Mouse (Mus musculus): ENCODE data around the gene Gm42372. TPM values are rescaled to one million over a fixed set of nuclear protein-coding genes. Genes with fewer than 3 reads are reported as not detected.
"Not testable (repeated sequence)": the region's sequence is repeated elsewhere in the genome, so short reads cannot be mapped to it uniquely, and the experiment has no call there.

The Gm42372 gene
- polyA plus RNA-seq, 1 experiment from 2014 or later, result 4.3 TPM

DNA sequence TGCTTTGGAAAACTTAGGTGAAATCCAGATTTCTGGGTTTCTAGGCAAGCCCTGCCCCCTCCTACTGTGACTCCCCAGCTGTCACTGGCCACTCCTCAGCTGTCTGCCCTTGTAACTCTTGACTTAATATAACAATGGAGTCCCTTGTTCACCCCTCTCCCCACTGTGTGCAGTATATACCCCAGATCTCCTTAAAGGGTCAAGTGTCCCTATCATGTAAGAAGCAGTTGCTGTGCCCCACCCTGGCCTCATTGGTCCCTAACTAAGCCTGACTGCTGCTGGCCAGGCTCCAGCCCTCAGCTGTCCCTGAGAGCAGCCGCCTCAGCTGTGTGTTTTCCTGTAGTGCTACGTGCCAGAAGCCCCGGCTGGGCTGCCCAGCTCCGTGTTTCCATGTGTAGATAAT, 34.9 kb upstream of the Gm42372 start:
- Histone ChIP-seq H3K4me1 (peaks cover 74% of the 10 kb centered on the region), H3K4me3 (peak overlapping the region; percentile 60), H3K9ac (replicated peaks) (peak overlapping the region; percentile 73), H3K36me3 (no peaks in the 10 kb centered on the region), H3K27me3 (no peaks in the 10 kb centered on the region; the same call in 1 of the 2 replicates), H3K27ac (replicated peaks) (peak overlapping the region; percentile 88), H3K9me3 (no peaks in the 10 kb centered on the region), H3K4me2 (replicated peaks) (peak overlapping the region; percentile 78)
- no peak for ATAC-seq (replicated peaks)
- WGBS, result 3% methylated on average over 4 of the region's 4 CpGs

- 51% methylated on average over 8 of the region's 8 CpGs for WGBS
Measured at GRCm38 (mm10) chr7:16948923-16949458, 33.9 kb upstream of the Gm42372 start.

DNA sequence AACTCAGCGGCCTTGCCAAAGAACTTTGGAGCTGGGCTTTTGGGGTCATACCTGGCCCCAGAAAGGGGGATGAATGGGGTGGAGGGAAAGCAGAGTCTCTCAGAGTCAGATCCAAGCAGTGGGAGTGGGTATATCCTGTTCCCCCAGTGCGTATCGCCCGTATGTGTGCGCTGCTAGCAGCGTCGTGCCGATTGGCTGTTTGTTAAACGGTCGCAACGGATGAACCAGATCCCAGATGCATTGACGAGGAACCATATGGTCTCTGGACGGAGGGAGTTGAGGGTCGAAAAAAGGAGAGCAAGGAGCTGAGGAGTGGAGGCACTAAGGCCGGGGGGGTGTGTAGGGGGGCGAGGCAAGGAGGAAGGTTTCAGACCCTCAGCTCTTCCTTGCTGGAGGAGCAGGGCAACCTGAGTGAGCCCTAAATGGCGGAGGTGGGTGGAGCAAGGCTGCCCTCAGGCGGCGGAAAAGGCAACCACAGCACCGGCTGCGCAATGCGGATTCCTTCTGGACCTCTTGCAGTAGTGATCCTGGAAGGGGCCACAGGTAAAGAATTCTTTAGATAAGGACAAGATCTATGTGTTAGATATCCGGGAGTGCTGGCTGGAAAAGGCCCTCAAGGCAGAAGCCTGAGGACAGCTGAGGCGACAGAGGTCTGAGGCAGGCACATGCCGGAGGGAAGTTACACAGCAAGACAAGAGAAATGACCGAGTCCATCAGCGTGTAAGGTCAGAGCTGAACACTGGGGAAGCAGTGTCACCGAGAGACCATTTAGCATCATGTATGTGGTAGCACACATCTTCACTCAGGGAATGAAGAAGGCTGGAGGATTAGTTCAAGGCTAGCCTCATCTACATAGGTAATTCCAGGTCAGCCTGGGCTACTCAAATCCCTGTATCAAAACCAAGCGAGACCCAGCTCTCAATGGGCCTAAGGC, 32.7 kb upstream of the Gm42372 start:
- H3K4me2 ChIP-seq (replicated peaks), result peak overlapping the region; percentile 78
- H3K27me3 ChIP-seq, result no peaks in the 10 kb centered on the region; the same call in 1 of the 2 replicates
- ATAC-seq (replicated peaks), result peak; percentile 65
- H3K9me3 ChIP-seq, result no peaks in the 10 kb centered on the region
- peak overlapping the region; percentile 60 for H3K4me3 ChIP-seq
- 12% methylated on average over 29 of the region's 29 CpGs for WGBS
- H3K4me1 ChIP-seq, result peaks cover 55% of the 10 kb centered on the region
- peak overlapping the region; percentile 49 for H3K9ac ChIP-seq (replicated peaks)
- H3K27ac ChIP-seq (replicated peaks), result peak overlapping the region; percentile 67
- H3K36me3 ChIP-seq, result no peaks in the 10 kb centered on the region

More at GRCm38 (mm10) chr7:16948923-16949458, 33.9 kb upstream of the Gm42372 start:
- Histone ChIP-seq H3K27ac (replicated peaks) (peak overlapping the region; percentile 67), H3K9me3 (no peaks in the 10 kb centered on the region), H3K9ac (replicated peaks) (0 out of 2 replicates have a peak overlapping the region, but pooled peaks have one; percentile 73), H3K4me1 (peaks cover 64% of the 10 kb centered on the region), H3K4me3 (peak overlapping the region; percentile 60), H3K36me3 (no peaks in the 10 kb centered on the region), H3K27me3 (no peaks in the 10 kb centered on the region; the same call in 1 of the 2 replicates), H3K4me2 (replicated peaks) (peak overlapping the region; percentile 78)
- no peak for ATAC-seq (replicated peaks)

DNA sequence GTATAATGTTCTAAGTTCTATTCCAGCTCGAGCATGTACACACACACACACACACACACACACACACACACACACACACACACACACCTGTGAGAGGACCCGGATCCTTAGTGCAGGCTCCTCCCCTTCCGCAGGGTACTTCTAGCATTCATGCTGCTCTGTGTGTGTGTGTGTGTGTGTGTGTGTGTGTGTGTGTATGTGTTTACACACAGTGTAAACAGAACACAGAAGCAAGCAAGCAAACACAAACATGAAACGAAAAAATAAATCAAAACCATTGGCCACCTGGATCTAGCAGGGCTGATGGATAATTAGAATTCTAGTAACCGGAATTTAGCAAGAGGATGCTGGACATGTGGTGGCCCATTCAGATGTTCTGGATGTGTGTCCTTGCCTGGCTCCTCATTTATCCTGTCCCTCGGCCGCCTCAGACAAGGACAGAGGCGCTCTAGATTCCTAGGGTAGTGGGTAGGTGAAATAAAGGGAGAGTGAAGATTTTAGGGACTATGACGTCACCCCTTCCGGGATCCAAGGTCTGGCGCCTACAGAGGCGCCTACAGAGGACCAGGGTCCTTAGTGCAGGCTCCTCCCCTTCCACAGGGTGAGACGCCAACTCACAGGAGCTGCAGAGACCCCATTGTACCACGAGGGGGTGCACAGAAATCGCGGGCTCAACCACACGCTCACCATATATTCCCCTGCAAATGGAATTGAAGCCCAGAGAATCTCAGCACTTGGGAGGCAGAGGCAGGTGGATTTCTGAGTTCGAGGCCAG, 31.8 kb upstream of the Gm42372 start:
- WGBS, result 29% methylated on average over 18 of the region's 18 CpGs
- peak; percentile 49 for ATAC-seq (replicated peaks)
- Histone ChIP-seq H3K9ac (replicated peaks) (no peak overlapping the region), H3K4me3 (no peak overlapping the region), H3K9me3 (no peaks in the 10 kb centered on the region), H3K27me3 (no peaks in the 10 kb centered on the region; the same call in 1 of the 2 replicates), H3K4me1 (peaks cover 48% of the 10 kb centered on the region), H3K36me3 (no peaks in the 10 kb centered on the region), H3K4me2 (replicated peaks) (no peak overlapping the region), H3K27ac (replicated peaks) (peak overlapping the region; percentile 67)

DNA sequence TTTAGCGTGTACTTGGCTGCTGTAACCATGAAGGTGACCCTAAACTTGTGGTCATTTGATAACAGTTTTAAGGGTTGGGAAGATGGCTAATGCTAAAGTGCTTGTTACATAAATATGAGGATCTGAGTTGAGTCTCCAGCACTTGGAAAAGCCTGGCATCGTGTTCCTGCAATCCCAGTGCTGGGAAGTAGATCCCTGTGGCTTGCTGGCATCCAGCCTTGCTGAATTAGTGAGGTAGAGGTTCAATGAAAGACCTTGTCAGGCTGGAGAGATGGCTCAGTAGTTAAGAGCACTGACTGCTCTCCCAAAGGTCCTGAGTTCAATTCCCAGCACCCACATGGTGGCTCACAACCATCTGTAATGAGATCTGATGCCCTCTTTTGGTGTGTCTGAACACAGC, 29.1 kb upstream of the Gm42372 start:
- not testable (repeated sequence) for H3K27ac ChIP-seq (replicated peaks); ATAC-seq (replicated peaks); H3K9me3 ChIP-seq; H3K36me3 ChIP-seq; H3K4me3 ChIP-seq; H3K9ac ChIP-seq (replicated peaks); H3K27me3 ChIP-seq; H3K4me2 ChIP-seq (replicated peaks)
- H3K4me1 ChIP-seq, result peaks cover 45% of the 10 kb centered on the region
- 67% methylated on average over 2 of the region's 2 CpGs for WGBS

DNA sequence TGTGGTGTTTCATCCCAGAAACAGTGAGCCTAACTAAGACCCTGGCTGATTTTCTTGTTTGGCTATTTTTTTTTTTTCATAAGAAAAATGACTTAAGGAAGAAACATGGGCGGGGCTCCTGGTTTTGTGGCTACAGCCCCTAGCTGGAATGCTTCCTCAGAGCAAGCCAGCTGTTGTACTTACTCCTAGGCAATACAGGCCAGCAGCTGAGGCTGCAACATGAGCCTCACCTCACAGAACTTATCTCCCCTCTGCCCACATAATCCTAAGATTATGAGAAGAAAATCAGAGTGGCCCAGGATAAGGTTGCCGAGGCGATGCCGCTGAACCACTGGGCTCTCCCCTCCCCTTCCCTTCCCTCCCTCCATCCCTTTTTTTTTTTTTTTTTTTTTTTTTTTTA, 27.2 kb upstream of the Gm42372 start:
- Histone ChIP-seq H3K4me3 (no peak overlapping the region), H3K27ac (replicated peaks) (peak overlapping the region; percentile 93), H3K36me3 (no peaks in the 10 kb centered on the region), H3K27me3 (no peaks in the 10 kb centered on the region), H3K9me3 (no peaks in the 10 kb centered on the region), H3K4me2 (replicated peaks) (no peak overlapping the region), H3K4me1 (peaks cover 45% of the 10 kb centered on the region), H3K9ac (replicated peaks) (no peak overlapping the region)
- no peak for ATAC-seq (replicated peaks)
- 82% methylated on average over 4 of the region's 4 CpGs for WGBS

DNA sequence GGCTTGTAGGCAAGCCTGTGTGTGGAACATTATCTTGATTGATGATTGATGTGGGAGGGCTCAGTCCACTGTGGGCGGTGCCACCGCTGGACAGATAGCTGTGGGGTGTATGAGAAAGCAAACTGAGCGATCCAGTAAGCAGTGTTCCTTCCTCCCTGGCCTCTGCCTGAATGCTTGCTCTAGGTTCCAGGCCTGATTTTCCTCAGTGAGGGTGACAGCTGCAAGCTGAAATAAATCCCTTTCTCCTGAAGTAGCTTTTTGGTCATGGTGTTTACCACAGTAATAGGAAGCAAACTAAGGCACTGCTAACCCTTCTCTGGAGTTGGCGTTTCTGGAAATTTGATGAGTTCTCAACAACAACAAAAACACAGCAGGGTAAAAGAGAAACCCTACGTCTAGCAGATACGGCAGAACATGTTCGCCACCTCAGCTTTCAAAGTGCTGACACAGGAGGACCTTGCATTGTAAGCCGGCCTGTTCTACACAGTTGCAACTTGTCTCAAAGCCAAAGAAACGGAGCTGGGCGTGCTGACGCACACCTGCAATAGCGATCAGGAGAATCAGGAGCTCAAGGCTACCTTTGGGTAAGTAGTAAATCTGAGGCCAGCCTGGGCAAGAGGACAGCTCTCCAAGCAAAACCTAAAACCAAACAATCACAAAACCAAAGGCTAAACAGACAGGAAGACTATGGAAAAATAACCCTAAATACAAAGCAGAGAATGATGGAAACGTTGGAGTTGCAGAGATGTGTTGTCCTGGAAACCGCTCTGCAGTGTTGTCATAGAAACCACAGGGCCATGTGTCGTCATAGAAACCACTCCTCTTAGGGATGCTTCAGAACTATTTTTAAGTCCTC, 26.2 kb upstream of the Gm42372 start:
- Histone ChIP-seq H3K36me3 (no peaks in the 10 kb centered on the region), H3K9me3 (no peaks in the 10 kb centered on the region), H3K4me1 (peaks cover 52% of the 10 kb centered on the region), H3K9ac (replicated peaks) (0 out of 2 replicates have a peak overlapping the region, but pooled peaks have one; percentile 23), H3K27me3 (no peaks in the 10 kb centered on the region), H3K4me2 (replicated peaks) (peak overlapping the region; percentile 34), H3K27ac (replicated peaks) (peak overlapping the region; percentile 93), H3K4me3 (peak overlapping the region; percentile 16; the same call in 1 of the 2 replicates)
- 32% methylated on average over 15 of the region's 15 CpGs for WGBS
- peak; percentile 76 for ATAC-seq (replicated peaks)

DNA sequence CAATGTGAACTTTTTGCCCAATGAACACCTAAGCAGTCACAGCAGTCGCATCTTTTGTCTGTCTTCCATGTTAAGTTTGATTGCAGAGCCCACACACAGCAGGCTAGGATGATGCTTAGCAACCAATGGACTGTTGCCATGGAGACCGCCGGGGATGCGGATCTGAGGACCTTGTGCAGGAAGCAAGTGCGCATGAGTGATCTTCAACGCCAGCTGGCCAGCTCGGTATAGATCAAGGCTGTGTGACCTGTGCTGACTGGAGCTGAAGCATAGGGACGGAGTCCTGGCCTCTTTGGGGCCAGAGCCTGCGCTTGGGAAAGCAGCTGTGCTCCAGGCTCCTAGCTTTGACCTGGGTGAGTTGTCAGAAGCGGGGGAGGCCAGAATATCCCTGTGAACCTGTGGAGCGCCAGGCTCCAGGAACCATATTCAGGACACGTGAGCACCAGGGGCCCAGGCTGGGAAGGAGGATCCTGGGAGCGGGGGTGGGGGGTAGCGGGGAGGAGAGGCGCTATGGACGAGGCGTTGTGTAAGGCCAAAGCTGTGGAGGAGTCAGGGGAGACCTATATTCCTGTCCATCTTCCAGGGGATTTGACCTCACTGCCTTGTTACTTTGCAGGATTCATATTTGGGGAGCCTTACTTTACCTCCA, 23.2 kb upstream of the Gm42372 start, which contains the start of gene Pnmal1:
Gene Pnmal1, plus strand, starts transcription at position 141 of the 649 bp plus-strand sequence.
- no peaks in the 10 kb centered on the region for H3K9me3 ChIP-seq
- ATAC-seq (replicated peaks), result peak; percentile 93
- peak within 1 kb of the TSS; percentile 91 for H3K27ac ChIP-seq (replicated peaks)
- no peaks in the 10 kb centered on the region for H3K36me3 ChIP-seq
- peak within 1 kb of the TSS; percentile 46 for H3K4me3 ChIP-seq
- H3K9ac ChIP-seq (replicated peaks), result peak within 1 kb of the TSS; percentile 51
- peaks cover 56% of the 10 kb centered on the region for H3K4me1 ChIP-seq
- peak within 1 kb of the TSS; percentile 80 for H3K4me2 ChIP-seq (replicated peaks)
- H3K27me3 ChIP-seq, result no peaks in the 10 kb centered on the region
- 9% methylated on average over 17 of the region's 17 CpGs for WGBS

GRCm38 (mm10) chr7:16961678-16962077, 21.2 kb upstream of the Gm42372 start:
- Histone ChIP-seq H3K9ac (replicated peaks) (no peak overlapping the region), H3K27me3 (no peaks in the 10 kb centered on the region), H3K27ac (replicated peaks) (no peak overlapping the region), H3K36me3 (no peaks in the 10 kb centered on the region), H3K4me1 (peaks cover 51% of the 10 kb centered on the region), H3K4me3 (no peak overlapping the region), H3K9me3 (no peaks in the 10 kb centered on the region), H3K4me2 (replicated peaks) (no peak overlapping the region)
- ATAC-seq (replicated peaks), result no peak
- 79% methylated on average over 5 of the region's 5 CpGs for WGBS

- no peak overlapping the region for H3K4me3 ChIP-seq
- no peak overlapping the region for H3K4me2 ChIP-seq (replicated peaks)
- H3K36me3 ChIP-seq, result no peaks in the 10 kb centered on the region
- no peak overlapping the region for H3K9ac ChIP-seq (replicated peaks)
- no peak overlapping the region for H3K27ac ChIP-seq (replicated peaks)
- H3K4me1 ChIP-seq, result no peaks in the 10 kb centered on the region
- ATAC-seq (replicated peaks), result no peak
- 87% methylated on average over 6 of the region's 6 CpGs for WGBS
- no peaks in the 10 kb centered on the region for H3K9me3 ChIP-seq
- no peaks in the 10 kb centered on the region for H3K27me3 ChIP-seq
Measured at GRCm38 (mm10) chr7:16968414-16968813, 14.5 kb upstream of the Gm42372 start.

DNA sequence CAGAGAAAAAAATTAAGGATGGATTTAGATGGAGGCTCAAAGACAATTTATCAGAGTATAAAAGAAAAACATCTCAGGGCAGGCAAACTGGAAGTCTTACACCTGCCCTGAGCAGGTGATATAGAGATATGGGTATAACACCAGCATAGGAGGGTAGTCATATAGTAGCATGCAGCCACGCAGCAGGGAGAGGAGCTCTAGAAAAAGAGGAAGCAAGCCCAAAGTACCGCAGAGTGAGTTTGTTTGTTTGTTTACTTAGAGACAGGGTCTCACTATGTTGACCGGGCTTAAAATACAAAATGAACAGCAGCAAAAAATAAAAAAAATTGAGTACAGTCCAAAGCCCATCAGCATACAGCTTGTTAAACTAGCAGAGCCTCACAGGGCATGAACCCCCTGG, 11.7 kb upstream of the Gm42372 start:
- H3K4me3 ChIP-seq, result no peak overlapping the region
- H3K36me3 ChIP-seq, result no peaks in the 10 kb centered on the region
- H3K27me3 ChIP-seq, result no peaks in the 10 kb centered on the region
- no peaks in the 10 kb centered on the region for H3K9me3 ChIP-seq
- no peaks in the 10 kb centered on the region for H3K4me1 ChIP-seq
- H3K27ac ChIP-seq (replicated peaks), result no peak overlapping the region
- ATAC-seq (replicated peaks), result no peak
- H3K9ac ChIP-seq (replicated peaks), result no peak overlapping the region
- 96% methylated on average over 3 of the region's 3 CpGs for WGBS
- H3K4me2 ChIP-seq (replicated peaks), result no peak overlapping the region

Data from forebrain, embryonic 15.5 days (tissue).